Mouse (Mus musculus): ENCODE results near the gene Ushbp1. TPM values are rescaled to one million over a fixed set of nuclear protein-coding genes. Genes with fewer than 3 reads are reported as not detected.
"Not testable (repeated sequence)": the region's sequence is repeated elsewhere in the genome, so short reads cannot be mapped to it uniquely, and the experiment has no call there.

Ushbp1 gene
- 7.4 and 8.1 TPM in 2 replicates for polyA plus RNA-seq (2015; fragmentation: Nextera tagmentation; extraction: Ambion mirVana)

- peaks cover 4% of the 10 kb centered on the region; the same call in 1 of the 2 replicates for H3K36me3 ChIP-seq (ENCODE audit: control insufficient read depth, insufficient read depth, low read length)
- H3K4me3 ChIP-seq (ENCODE audit: low read depth, low read length) = peak within 1 kb of the TSS; percentile 72
- 84% methylated on average over 9 of the region's 9 CpGs for WGBS
- H3K9me3 ChIP-seq (replicated peaks; ENCODE audit: control insufficient read depth, low read length, poor library complexity, severe bottlenecking) = no peaks in the 10 kb centered on the region
- no peak for ATAC-seq
- H3K27ac ChIP-seq (ENCODE audit: low read length) = peak within 1 kb of the TSS; percentile 70
- H3K9ac ChIP-seq (ENCODE audit: low read depth, low read length) = no peak within 1 kb of the TSS
- peak within 1 kb of the TSS; percentile 97 for H3K4me2 ChIP-seq (ENCODE audit: low read length)
- H3K27me3 ChIP-seq (ENCODE audit: control insufficient read depth, insufficient read depth, low read depth, low read length) = no peaks in the 10 kb centered on the region
- peaks cover 10% of the 10 kb centered on the region for H3K4me1 ChIP-seq (ENCODE audit: control insufficient read depth, insufficient read depth, low read length)
Observed at GRCm38 (mm10) chr8:71395629-71396028, at the start of gene Ushbp1. Ushbp1 (minus strand) TSS chr8:71395802.

GRCm38 (mm10) chr8:71445096-71445495 is 49.5 kb upstream of the Ushbp1 start:
- Histone ChIP-seq H3K27me3 (ENCODE audit: control insufficient read depth, insufficient read depth, low read depth, low read length) (no peaks in the 10 kb centered on the region; the same call in 1 of the 2 replicates), H3K36me3 (ENCODE audit: control insufficient read depth, insufficient read depth, low read length) (no peaks in the 10 kb centered on the region), H3K4me1 (ENCODE audit: control insufficient read depth, insufficient read depth, low read length) (no peaks in the 10 kb centered on the region), H3K9ac (ENCODE audit: low read depth, low read length) (no peak overlapping the region), H3K27ac (ENCODE audit: low read length) (no peak overlapping the region), H3K9me3 (replicated peaks; ENCODE audit: control insufficient read depth, low read length, poor library complexity, severe bottlenecking) (no peaks in the 10 kb centered on the region), H3K4me2 (ENCODE audit: low read length) (no peak overlapping the region), H3K4me3 (ENCODE audit: low read depth, low read length) (no peak overlapping the region)
- WGBS = 89% methylated on average over 7 of the region's 7 CpGs
- no peak for ATAC-seq

GRCm38 (mm10) chr8:71441404-71441803 is 45.8 kb upstream of the Ushbp1 start:
- Histone ChIP-seq H3K27me3 (ENCODE audit: control insufficient read depth, insufficient read depth, low read depth, low read length) (no peaks in the 10 kb centered on the region; the same call in 1 of the 2 replicates), H3K4me2 (ENCODE audit: low read length) (no peak overlapping the region), H3K9ac (ENCODE audit: low read depth, low read length) (no peak overlapping the region), H3K27ac (ENCODE audit: low read length) (no peak overlapping the region), H3K36me3 (ENCODE audit: control insufficient read depth, insufficient read depth, low read length) (no peaks in the 10 kb centered on the region), H3K4me3 (ENCODE audit: low read depth, low read length) (no peak overlapping the region), H3K4me1 (ENCODE audit: control insufficient read depth, insufficient read depth, low read length) (no peaks in the 10 kb centered on the region), H3K9me3 (replicated peaks; ENCODE audit: control insufficient read depth, low read length, poor library complexity, severe bottlenecking) (no peaks in the 10 kb centered on the region)
- under 1% methylated on average over 7 of the region's 7 CpGs for WGBS
- no peak for ATAC-seq

GRCm38 (mm10) chr8:71437041-71437440 is 41.4 kb upstream of the Ushbp1 start:
- Histone ChIP-seq H3K36me3 (ENCODE audit: control insufficient read depth, insufficient read depth, low read length) (no peaks in the 10 kb centered on the region), H3K27me3 (ENCODE audit: control insufficient read depth, insufficient read depth, low read depth, low read length) (no peaks in the 10 kb centered on the region; the same call in 1 of the 2 replicates), H3K27ac (ENCODE audit: low read length) (no peak overlapping the region), H3K4me3 (ENCODE audit: low read depth, low read length) (no peak overlapping the region), H3K9ac (ENCODE audit: low read depth, low read length) (no peak overlapping the region), H3K4me1 (ENCODE audit: control insufficient read depth, insufficient read depth, low read length) (no peaks in the 10 kb centered on the region), H3K9me3 (replicated peaks; ENCODE audit: control insufficient read depth, low read length, poor library complexity, severe bottlenecking) (no peaks in the 10 kb centered on the region), H3K4me2 (ENCODE audit: low read length) (no peak overlapping the region)
- ATAC-seq = no peak
- WGBS = 57% methylated on average over 3 of the region's 3 CpGs

GRCm38 (mm10) chr8:71432935-71433334 is 37.3 kb upstream of the Ushbp1 start:
- H3K9ac ChIP-seq (ENCODE audit: low read depth, low read length); H3K4me1 ChIP-seq (ENCODE audit: control insufficient read depth, insufficient read depth, low read length); H3K27ac ChIP-seq (ENCODE audit: low read length); H3K9me3 ChIP-seq (replicated peaks; ENCODE audit: control insufficient read depth, low read length, poor library complexity, severe bottlenecking); H3K4me2 ChIP-seq (ENCODE audit: low read length); ATAC-seq; H3K36me3 ChIP-seq (ENCODE audit: control insufficient read depth, insufficient read depth, low read length); H3K4me3 ChIP-seq (ENCODE audit: low read depth, low read length); H3K27me3 ChIP-seq (ENCODE audit: control insufficient read depth, insufficient read depth, low read depth, low read length): not testable (repeated sequence)
- WGBS = 84% methylated on average over 1 of the region's 1 CpGs

- H3K4me3 ChIP-seq (ENCODE audit: low read depth, low read length) = no peak overlapping the region
- no peak overlapping the region for H3K4me2 ChIP-seq (ENCODE audit: low read length)
- no peak overlapping the region for H3K9ac ChIP-seq (ENCODE audit: low read depth, low read length)
- no peak overlapping the region for H3K27ac ChIP-seq (ENCODE audit: low read length)
- H3K27me3 ChIP-seq (ENCODE audit: control insufficient read depth, insufficient read depth, low read depth, low read length) = no peaks in the 10 kb centered on the region
- H3K9me3 ChIP-seq (replicated peaks; ENCODE audit: control insufficient read depth, low read length, poor library complexity, severe bottlenecking) = no peaks in the 10 kb centered on the region
- no peaks in the 10 kb centered on the region for H3K36me3 ChIP-seq (ENCODE audit: control insufficient read depth, insufficient read depth, low read length)
- no peak for ATAC-seq
- no peaks in the 10 kb centered on the region for H3K4me1 ChIP-seq (ENCODE audit: control insufficient read depth, insufficient read depth, low read length)
Observed at GRCm38 (mm10) chr8:71422121-71422520, 26.5 kb upstream of the Ushbp1 start.

- no peak for ATAC-seq
- Histone ChIP-seq H3K27me3 (ENCODE audit: control insufficient read depth, insufficient read depth, low read depth, low read length) (no peaks in the 10 kb centered on the region), H3K4me1 (ENCODE audit: control insufficient read depth, insufficient read depth, low read length) (peaks cover 2% of the 10 kb centered on the region; the same call in 1 of the 2 replicates), H3K9me3 (replicated peaks; ENCODE audit: control insufficient read depth, low read length, poor library complexity, severe bottlenecking) (no peaks in the 10 kb centered on the region), H3K36me3 (ENCODE audit: control insufficient read depth, insufficient read depth, low read length) (no peaks in the 10 kb centered on the region), H3K9ac (ENCODE audit: low read depth, low read length) (no peak overlapping the region), H3K4me3 (ENCODE audit: low read depth, low read length) (no peak overlapping the region), H3K4me2 (ENCODE audit: low read length) (no peak overlapping the region), H3K27ac (ENCODE audit: low read length) (no peak overlapping the region)
- 50% methylated on average over 11 of the region's 11 CpGs for WGBS
Observed at GRCm38 (mm10) chr8:71411535-71412273, 16.1 kb upstream of the Ushbp1 start.

GRCm38 (mm10) chr8:71408231-71408630 is 12.6 kb upstream of the Ushbp1 start:
- Histone ChIP-seq H3K27me3 (ENCODE audit: control insufficient read depth, insufficient read depth, low read depth, low read length) (no peaks in the 10 kb centered on the region), H3K9ac (ENCODE audit: low read depth, low read length) (no peak overlapping the region), H3K36me3 (ENCODE audit: control insufficient read depth, insufficient read depth, low read length) (no peaks in the 10 kb centered on the region), H3K4me1 (ENCODE audit: control insufficient read depth, insufficient read depth, low read length) (peaks cover 13% of the 10 kb centered on the region; the same call in 1 of the 2 replicates), H3K27ac (ENCODE audit: low read length) (no peak overlapping the region), H3K4me2 (ENCODE audit: low read length) (no peak overlapping the region), H3K4me3 (ENCODE audit: low read depth, low read length) (no peak overlapping the region), H3K9me3 (replicated peaks; ENCODE audit: control insufficient read depth, low read length, poor library complexity, severe bottlenecking) (no peaks in the 10 kb centered on the region)
- 96% methylated on average over 4 of the region's 4 CpGs for WGBS
- no peak for ATAC-seq

- no peak for ATAC-seq
- no peaks in the 10 kb centered on the region for H3K9me3 ChIP-seq (replicated peaks; ENCODE audit: control insufficient read depth, low read length, poor library complexity, severe bottlenecking)
- H3K36me3 ChIP-seq (ENCODE audit: control insufficient read depth, insufficient read depth, low read length) = no peaks in the 10 kb centered on the region
- peaks cover 13% of the 10 kb centered on the region; the same call in 1 of the 2 replicates for H3K4me1 ChIP-seq (ENCODE audit: control insufficient read depth, insufficient read depth, low read length)
- H3K4me3 ChIP-seq (ENCODE audit: low read depth, low read length) = no peak overlapping the region
- no peak overlapping the region for H3K9ac ChIP-seq (ENCODE audit: low read depth, low read length)
- no peak overlapping the region for H3K4me2 ChIP-seq (ENCODE audit: low read length)
- 90% methylated on average over 14 of the region's 14 CpGs for WGBS
- no peaks in the 10 kb centered on the region for H3K27me3 ChIP-seq (ENCODE audit: control insufficient read depth, insufficient read depth, low read depth, low read length)
- H3K27ac ChIP-seq (ENCODE audit: low read length) = no peak overlapping the region
Observed at GRCm38 (mm10) chr8:71407441-71407840, 11.8 kb upstream of the Ushbp1 start.
